Mouse (Mus musculus) kidney, postnatal 36 days (tissue): ENCODE measurements at regions not wholly inside any gene's neighbourhood (a gene's known extent, or its start where the extent isn't known, plus 50 kb on each side); places are given as distances from the start of the nearest gene placed in this dataset.

Experiments
- DNase-seq, 2 experiments: peaks; one replicate each; pipeline ENCODE4 v3.0.0; 2021 to 2022; ENCODE audit warnings: mixed read lengths in 2 of 2

- no peak for DNase-seq
Measured at GRCm38 (mm10) chr14:16092391-16093132, 156.5 kb upstream of the Ngly1 start.

- DNase-seq, result no peak
Measured at GRCm38 (mm10) chr14:16093133-16093505, 156.0 kb upstream of the Ngly1 start.

GRCm38 (mm10) chr14:16109414-16109813, 139.7 kb upstream of the Ngly1 start:
- no peak for DNase-seq

GRCm38 (mm10) chr14:16132672-16133071, 116.4 kb upstream of the Ngly1 start:
- no peak for DNase-seq

- DNase-seq, result no peak
Measured at GRCm38 (mm10) chr14:16133410-16133809, 115.7 kb upstream of the Ngly1 start.

- peak in 1 of 2 experiments; percentile 2 for DNase-seq
Measured at GRCm38 (mm10) chr14:16136187-16136586, 112.9 kb upstream of the Ngly1 start.

GRCm38 (mm10) chr14:16144299-16144698, 104.8 kb upstream of the Ngly1 start:
- DNase-seq, result no peak

GRCm38 (mm10) chr14:16146811-16147210, 102.3 kb upstream of the Ngly1 start:
- DNase-seq, result no peak

- DNase-seq, result no peak
Measured at GRCm38 (mm10) chr14:16151815-16152214, 97.3 kb upstream of the Ngly1 start.

- no peak for DNase-seq
Measured at GRCm38 (mm10) chr14:16152702-16153101, 96.4 kb upstream of the Ngly1 start.

GRCm38 (mm10) chr14:16155106-16155505, 94.0 kb upstream of the Ngly1 start:
- no peak for DNase-seq

- no peak for DNase-seq
Measured at GRCm38 (mm10) chr14:16170226-16170625, 78.9 kb upstream of the Ngly1 start.

- DNase-seq, result no peak
Measured at GRCm38 (mm10) chr14:16172261-16172660, 76.8 kb upstream of the Ngly1 start.

GRCm38 (mm10) chr14:16173292-16173691, 75.8 kb upstream of the Ngly1 start:
- DNase-seq, result no peak

- no peak for DNase-seq
Measured at GRCm38 (mm10) chr14:16178227-16178626, 70.9 kb upstream of the Ngly1 start.

GRCm38 (mm10) chr14:16181822-16182221, 67.3 kb upstream of the Ngly1 start:
- no peak for DNase-seq

- no peak for DNase-seq
Measured at GRCm38 (mm10) chr14:16185246-16185645, 63.8 kb upstream of the Ngly1 start.
